ENCODE assay signal across 18 mouse cellular contexts in the genomic region with DNA sequence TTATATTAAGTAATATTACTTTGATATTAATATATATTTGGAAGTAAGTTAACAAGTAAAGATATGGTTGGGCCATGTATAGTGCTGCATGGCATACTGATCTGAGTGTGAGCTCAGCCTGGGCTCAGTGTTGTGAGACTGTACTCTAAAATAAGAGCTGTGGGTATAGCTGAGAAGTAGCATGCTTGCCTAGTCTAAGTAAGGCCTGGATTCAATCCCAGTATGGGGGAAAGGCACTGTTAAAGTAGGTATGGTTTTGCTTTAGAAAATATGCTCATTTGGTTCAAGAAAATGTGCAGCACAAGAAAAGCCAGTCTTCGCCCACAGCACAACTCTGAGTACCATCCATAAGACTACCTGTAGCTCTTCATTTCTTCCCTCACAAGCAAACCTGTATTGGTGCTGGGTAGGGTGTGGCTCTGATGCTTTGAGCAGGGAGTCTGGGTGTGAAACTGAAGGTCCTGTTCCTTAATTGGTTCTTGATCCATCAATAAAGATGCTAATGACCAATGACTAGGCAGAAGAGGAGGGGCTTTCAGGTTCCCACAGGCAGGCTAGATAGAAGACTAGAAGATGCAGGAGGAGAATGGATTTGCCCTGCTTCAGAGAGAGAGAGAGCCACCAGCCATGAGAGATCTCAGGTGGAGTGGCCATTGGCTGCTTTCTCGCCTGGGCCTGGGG. TPM values are rescaled to one million over a fixed set of nuclear protein-coding genes. Genes with fewer than 3 reads are reported as not detected.
DNase-seq lines count a peak whose midpoint lies in the region; ATAC-seq lines count a peak whose summit lies in the region.
"Had no signal": no experiment of that assay in that cellular context is flagged by ENCODE, and none has a peak within 500 bp of the region (broad histone marks: within the 10 kb centered on the region; RNA-seq: fewer than 3 reads in every experiment).

No protein-coding gene starts in this region.

- no peak overlapping the region for H3K9ac ChIP-seq in midbrain, embryonic 11.5 days (ENCODE audit: low read length)
- no peak overlapping the region for H3K9ac ChIP-seq in midbrain, embryonic 13.5 days (replicated peaks)
- H3K9ac ChIP-seq: embryonic facial prominence, embryonic 13.5 days; hindbrain, embryonic 13.5 days; lung, embryonic 15.5 days; neural tube, embryonic 12.5 days had no signal

- ATAC-seq in midbrain, embryonic 11.5 days (ENCODE audit: low FRiP score) = no peak
- ATAC-seq in midbrain, embryonic 13.5 days = no peak
- peak; percentile 43 for ATAC-seq in megakaryocyte-erythroid progenitor cell, adult 5-6 weeks (replicated peaks; ENCODE audit: low FRiP score, low TSS enrichment, poor library complexity, severe bottlenecking)
- ATAC-seq in activated CD4-positive, CD25-positive, alpha-beta regulatory T cell, adult 4 months = no peak

- no peaks in the 10 kb centered on the region for H3K4me1 ChIP-seq in midbrain, embryonic 11.5 days (ENCODE audit: control insufficient read depth, insufficient read depth, low read length)
- peaks cover 17% of the 10 kb centered on the region; the same call in 1 of the 2 replicates for H3K4me1 ChIP-seq in midbrain, embryonic 13.5 days (replicated peaks)
- H3K4me1 ChIP-seq: embryonic facial prominence, embryonic 13.5 days; lung, embryonic 15.5 days; neural tube, embryonic 12.5 days had no signal

- no peaks in the 10 kb centered on the region for H3K27me3 ChIP-seq in midbrain, embryonic 11.5 days (ENCODE audit: control insufficient read depth, insufficient read depth, low read length)
- no peaks in the 10 kb centered on the region for H3K27me3 ChIP-seq in midbrain, embryonic 13.5 days
- H3K27me3 ChIP-seq: CH12.LX; embryonic facial prominence, embryonic 13.5 days; hindbrain, embryonic 13.5 days; lung, embryonic 15.5 days; neural tube, embryonic 12.5 days had no signal

- no peak overlapping the region for H3K4me3 ChIP-seq in midbrain, embryonic 11.5 days (ENCODE audit: low read depth, low read length)
- no peak overlapping the region for H3K4me3 ChIP-seq in midbrain, embryonic 13.5 days (replicated peaks)
- H3K4me3 ChIP-seq: embryonic facial prominence, embryonic 13.5 days; hindbrain, embryonic 13.5 days; lung, embryonic 15.5 days; neural tube, embryonic 12.5 days had no signal

- WGBS in midbrain, embryonic 11.5 days = 76% methylated on average over 2 of the region's 2 CpGs
- WGBS in midbrain, embryonic 13.5 days = 76% methylated on average over 2 of the region's 2 CpGs

- H3K4me2 ChIP-seq in midbrain, embryonic 11.5 days = no peak overlapping the region
- H3K4me2 ChIP-seq in midbrain, embryonic 13.5 days (replicated peaks) = no peak overlapping the region
- H3K4me2 ChIP-seq: embryonic facial prominence, embryonic 13.5 days; hindbrain, embryonic 13.5 days; lung, embryonic 15.5 days; neural tube, embryonic 12.5 days had no signal

- no peaks in the 10 kb centered on the region for H3K9me3 ChIP-seq in midbrain, embryonic 11.5 days (ENCODE audit: control insufficient read depth, low read length)
- H3K9me3 ChIP-seq in midbrain, embryonic 13.5 days = no peaks in the 10 kb centered on the region
- H3K9me3 ChIP-seq: embryonic facial prominence, embryonic 13.5 days; hindbrain, embryonic 13.5 days; lung, embryonic 15.5 days; neural tube, embryonic 12.5 days had no signal

- H3K36me3 ChIP-seq in midbrain, embryonic 11.5 days (ENCODE audit: control insufficient read depth, insufficient read depth, low read length) = no peaks in the 10 kb centered on the region
- peaks cover 10% of the 10 kb centered on the region for H3K36me3 ChIP-seq in midbrain, embryonic 13.5 days

- no peak overlapping the region for H3K27ac ChIP-seq in midbrain, embryonic 11.5 days (ENCODE audit: low read depth, low read length)
- H3K27ac ChIP-seq in midbrain, embryonic 13.5 days = no peak overlapping the region
- H3K27ac ChIP-seq: embryonic facial prominence, embryonic 13.5 days; lung, embryonic 15.5 days; neural tube, embryonic 12.5 days had no signal

- DNase-seq in frontal cortex, adult 2 months (ENCODE audit: extremely low spot score in 1 of 2, low spot score in 1 of 2) = peak; percentile 33 to 64
- no peak for DNase-seq in frontal cortex, postnatal 10 days (ENCODE audit: low spot score in 2 of 2)
- DNase-seq in midbrain, embryonic 11.5 days (ENCODE audit: low spot score, missing footprints) = peak; percentile 31
- DNase-seq in ZHBTc4 (ENCODE audit: low read depth, low spot score) (peak; percentile 84), adipocyte (ENCODE audit: low spot score) (no peak)
- DNase-seq: adrenal gland, postnatal 25 days; cerebellum, adult 11 months; heart, adult 18-20 months; kidney, adult 11 months; kidney, postnatal 25 days had no signal

RNA-seq across cellular contexts. Expression of a gene that starts 43.3 kb away (rescaled TPM):
- polyA plus RNA-seq in frontal cortex, adult 2 months (2012; rRNA removed) = 101 and 111 TPM in 2 replicates
- 209 and 223 TPM in 2 replicates for polyA plus RNA-seq in midbrain, embryonic 11.5 days (2014; fragmentation: Nextera tagmentation; extraction: Ambion mirVana)
- 193 and 196 TPM in 2 replicates for polyA plus RNA-seq in midbrain, embryonic 13.5 days (2015; fragmentation: Nextera tagmentation; extraction: Ambion mirVana)
- 159 and 214 TPM in 2 replicates for total RNA-seq in megakaryocyte-erythroid progenitor cell, adult 5-6 weeks (2014; fragmentation: Nextera tagmentation)
- total RNA-seq in megakaryocyte-erythroid progenitor cell, adult 5-6 weeks (2017) = 339 and 404 TPM in 2 replicates
- 100 to 1,000 TPM; 118 to 135 TPM for polyA plus RNA-seq in activated CD4-positive, CD25-positive, alpha-beta regulatory T cell, adult 4 months (2017; shearing (Covaris generic))

Comparison
In these comparisons a context has a peak if more than half of its experiments do, and no peak if none do; other contexts are left out.
1. DNase-seq: peak in frontal cortex, adult 2 months (2 of 2), midbrain, embryonic 11.5 days (single experiment) and ZHBTc4 (single experiment); none in frontal cortex, postnatal 10 days (0 of 2) and adipocyte (single experiment).